Mouse (Mus musculus) kidney, adult 11 months (tissue): Measurements from ENCODE around the gene Urod.

Experiments
- DNase-seq: peaks from one replicate; pipeline ENCODE4 v3.0.0; 2022

The Urod gene

GRCm38 (mm10) chr4:116995131-116995797 is 1.1 kb upstream of the Urod start, which contains the start of gene Hectd3:
Gene Hectd3, plus strand, starts transcription at chr4:116995317.
- peak; percentile 58 for DNase-seq

- peak; percentile 80 for DNase-seq
Observed at GRCm38 (mm10) chr4:116991366-116991765, 2.8 kb downstream of the Urod start.

GRCm38 (mm10) chr4:116989731-116990130 is 4.5 kb downstream of the Urod start:
- DNase-seq: no peak

- DNase-seq: no peak
Observed at GRCm38 (mm10) chr4:116987122-116987456, 7.1 kb downstream of the Urod start.

GRCm38 (mm10) chr4:116986400-116987121 is 7.7 kb downstream of the Urod start:
- peak; percentile 84 for DNase-seq

GRCm38 (mm10) chr4:116985681-116986080 is 8.5 kb downstream of the Urod start:
- DNase-seq: no peak

- no peak for DNase-seq
Observed at GRCm38 (mm10) chr4:116976503-116976902, 17.7 kb downstream of the Urod start.

GRCm38 (mm10) chr4:116954951-116955350 is 39.3 kb downstream of the Urod start:
- no peak for DNase-seq

GRCm38 (mm10) chr4:116951642-116952041 is 42.6 kb downstream of the Urod start:
- DNase-seq: no peak

- no peak for DNase-seq
Observed at GRCm38 (mm10) chr4:116944055-116944454, 50.2 kb downstream of the Urod start.

- DNase-seq: no peak
Observed at GRCm38 (mm10) chr4:116942695-116943094, 51.5 kb downstream of the Urod start.
